Mouse (Mus musculus): ENCODE measurements at regions not wholly inside any gene's neighbourhood (a gene's known extent, or its start where the extent isn't known, plus 50 kb on each side); places are given as distances from the start of the nearest gene placed in this dataset.
A peak's percentile ranks its signal among the peaks of the same experiment; 100 is the strongest.

- no peaks in the 10 kb centered on the region for H3K36me3 ChIP-seq (ENCODE audit: control insufficient read depth, insufficient read depth, low read length)
- H3K9ac ChIP-seq (ENCODE audit: low read length), result no peak overlapping the region
- H3K4me3 ChIP-seq (ENCODE audit: low read depth, low read length), result no peak overlapping the region
- DNase-seq (ENCODE audit: low spot score), result no peak
- ATAC-seq (ENCODE audit: insufficient read depth, low FRiP score, low TSS enrichment), result no peak
- WGBS, result 90% methylated on average over 4 of the region's 4 CpGs
- no peaks in the 10 kb centered on the region for H3K9me3 ChIP-seq (ENCODE audit: control insufficient read depth, low read length)
- H3K27me3 ChIP-seq (ENCODE audit: control insufficient read depth, insufficient read depth, low read length), result no peaks in the 10 kb centered on the region
- H3K4me1 ChIP-seq (ENCODE audit: control insufficient read depth, insufficient read depth, low read length), result 0 out of 2 replicates have a peak, but pooled peaks cover 3% of the 10 kb centered on the region
- H3K4me2 ChIP-seq (ENCODE audit: low read depth), result no peak overlapping the region
- no peak overlapping the region for H3K27ac ChIP-seq (ENCODE audit: low read depth, low read length)
Observed at GRCm38 (mm10) chr8:109073715-109074114, 420.1 kb upstream of the Pmfbp1 start.

GRCm38 (mm10) chr8:109075006-109075405 is 418.8 kb upstream of the Pmfbp1 start:
- DNase-seq (ENCODE audit: low spot score), result peak; percentile 63
- H3K4me3 ChIP-seq (ENCODE audit: low read depth, low read length), result peak overlapping the region; percentile 18; the same call in 1 of the 2 replicates
- no peaks in the 10 kb centered on the region for H3K9me3 ChIP-seq (ENCODE audit: control insufficient read depth, low read length)
- H3K27ac ChIP-seq (ENCODE audit: low read depth, low read length), result no peak overlapping the region
- H3K36me3 ChIP-seq (ENCODE audit: control insufficient read depth, insufficient read depth, low read length), result no peaks in the 10 kb centered on the region
- 0 out of 2 replicates have a peak, but pooled peaks cover 3% of the 10 kb centered on the region for H3K4me1 ChIP-seq (ENCODE audit: control insufficient read depth, insufficient read depth, low read length)
- 0 out of 2 replicates have a peak overlapping the region, but pooled peaks have one; percentile 18 for H3K9ac ChIP-seq (ENCODE audit: low read length)
- H3K4me2 ChIP-seq (ENCODE audit: low read depth), result peak overlapping the region; percentile 43
- 16% methylated on average over 12 of the region's 12 CpGs for WGBS
- H3K27me3 ChIP-seq (ENCODE audit: control insufficient read depth, insufficient read depth, low read length), result no peaks in the 10 kb centered on the region
- no peak for ATAC-seq (ENCODE audit: insufficient read depth, low FRiP score, low TSS enrichment)

GRCm38 (mm10) chr8:109079223-109079622 is 414.6 kb upstream of the Pmfbp1 start:
- Histone ChIP-seq H3K4me3 (ENCODE audit: low read depth, low read length) (no peak overlapping the region), H3K9me3 (ENCODE audit: control insufficient read depth, low read length) (no peaks in the 10 kb centered on the region), H3K9ac (ENCODE audit: low read length) (no peak overlapping the region), H3K36me3 (ENCODE audit: control insufficient read depth, insufficient read depth, low read length) (no peaks in the 10 kb centered on the region), H3K27ac (ENCODE audit: low read depth, low read length) (no peak overlapping the region), H3K27me3 (ENCODE audit: control insufficient read depth, insufficient read depth, low read length) (no peaks in the 10 kb centered on the region), H3K4me2 (ENCODE audit: low read depth) (no peak overlapping the region), H3K4me1 (ENCODE audit: control insufficient read depth, insufficient read depth, low read length) (0 out of 2 replicates have a peak, but pooled peaks cover 3% of the 10 kb centered on the region)
- ATAC-seq (ENCODE audit: insufficient read depth, low FRiP score, low TSS enrichment) (no peak), DNase-seq (ENCODE audit: low spot score) (no peak)
- WGBS, result 55% methylated on average over 6 of the region's 6 CpGs

GRCm38 (mm10) chr8:109081295-109081694 is 412.5 kb upstream of the Pmfbp1 start:
- no peaks in the 10 kb centered on the region for H3K27me3 ChIP-seq (ENCODE audit: control insufficient read depth, insufficient read depth, low read length)
- DNase-seq (ENCODE audit: low spot score) (no peak), ATAC-seq (ENCODE audit: insufficient read depth, low FRiP score, low TSS enrichment) (no peak)
- 91% methylated on average over 5 of the region's 5 CpGs for WGBS
- H3K9me3 ChIP-seq (ENCODE audit: control insufficient read depth, low read length), result no peaks in the 10 kb centered on the region
- no peak overlapping the region for H3K4me3 ChIP-seq (ENCODE audit: low read depth, low read length)
- no peak overlapping the region for H3K9ac ChIP-seq (ENCODE audit: low read length)
- H3K4me2 ChIP-seq (ENCODE audit: low read depth), result no peak overlapping the region
- no peaks in the 10 kb centered on the region for H3K4me1 ChIP-seq (ENCODE audit: control insufficient read depth, insufficient read depth, low read length)
- no peaks in the 10 kb centered on the region for H3K36me3 ChIP-seq (ENCODE audit: control insufficient read depth, insufficient read depth, low read length)
- H3K27ac ChIP-seq (ENCODE audit: low read depth, low read length), result no peak overlapping the region

GRCm38 (mm10) chr8:109085134-109085533 is 408.7 kb upstream of the Pmfbp1 start:
- no peaks in the 10 kb centered on the region for H3K4me1 ChIP-seq (ENCODE audit: control insufficient read depth, insufficient read depth, low read length)
- H3K4me2 ChIP-seq (ENCODE audit: low read depth), result no peak overlapping the region
- H3K27me3 ChIP-seq (ENCODE audit: control insufficient read depth, insufficient read depth, low read length), result no peaks in the 10 kb centered on the region
- H3K9me3 ChIP-seq (ENCODE audit: control insufficient read depth, low read length), result no peaks in the 10 kb centered on the region
- H3K27ac ChIP-seq (ENCODE audit: low read depth, low read length), result no peak overlapping the region
- no peaks in the 10 kb centered on the region for H3K36me3 ChIP-seq (ENCODE audit: control insufficient read depth, insufficient read depth, low read length)
- WGBS, result 94% methylated on average over 7 of the region's 7 CpGs
- no peak overlapping the region for H3K4me3 ChIP-seq (ENCODE audit: low read depth, low read length)
- H3K9ac ChIP-seq (ENCODE audit: low read length), result no peak overlapping the region
- no peak for DNase-seq (ENCODE audit: low spot score)
- ATAC-seq (ENCODE audit: insufficient read depth, low FRiP score, low TSS enrichment), result no peak

GRCm38 (mm10) chr8:109087781-109088180 is 406.0 kb upstream of the Pmfbp1 start:
- Histone ChIP-seq H3K9ac (ENCODE audit: low read length) (no peak overlapping the region), H3K4me1 (ENCODE audit: control insufficient read depth, insufficient read depth, low read length) (no peaks in the 10 kb centered on the region), H3K4me3 (ENCODE audit: low read depth, low read length) (no peak overlapping the region), H3K27me3 (ENCODE audit: control insufficient read depth, insufficient read depth, low read length) (no peaks in the 10 kb centered on the region), H3K27ac (ENCODE audit: low read depth, low read length) (no peak overlapping the region), H3K36me3 (ENCODE audit: control insufficient read depth, insufficient read depth, low read length) (no peaks in the 10 kb centered on the region), H3K9me3 (ENCODE audit: control insufficient read depth, low read length) (no peaks in the 10 kb centered on the region), H3K4me2 (ENCODE audit: low read depth) (no peak overlapping the region)
- 48% methylated on average over 1 of the region's 1 CpGs for WGBS
- DNase-seq (ENCODE audit: low spot score) (no peak), ATAC-seq (ENCODE audit: insufficient read depth, low FRiP score, low TSS enrichment) (no peak)

GRCm38 (mm10) chr8:109099671-109100070 is 394.2 kb upstream of the Pmfbp1 start:
- Histone ChIP-seq H3K4me1 (ENCODE audit: control insufficient read depth, insufficient read depth, low read length) (no peaks in the 10 kb centered on the region), H3K4me3 (ENCODE audit: low read depth, low read length) (no peak overlapping the region), H3K4me2 (ENCODE audit: low read depth) (no peak overlapping the region), H3K27ac (ENCODE audit: low read depth, low read length) (no peak overlapping the region), H3K27me3 (ENCODE audit: control insufficient read depth, insufficient read depth, low read length) (no peaks in the 10 kb centered on the region), H3K9me3 (ENCODE audit: control insufficient read depth, low read length) (no peaks in the 10 kb centered on the region), H3K36me3 (ENCODE audit: control insufficient read depth, insufficient read depth, low read length) (no peaks in the 10 kb centered on the region), H3K9ac (ENCODE audit: low read length) (no peak overlapping the region)
- WGBS, result 91% methylated on average over 15 of the region's 15 CpGs
- ATAC-seq (ENCODE audit: insufficient read depth, low FRiP score, low TSS enrichment) (no peak), DNase-seq (ENCODE audit: low spot score) (no peak)

- no peaks in the 10 kb centered on the region for H3K36me3 ChIP-seq (ENCODE audit: control insufficient read depth, insufficient read depth, low read length)
- no peaks in the 10 kb centered on the region for H3K9me3 ChIP-seq (ENCODE audit: control insufficient read depth, low read length)
- ATAC-seq (ENCODE audit: insufficient read depth, low FRiP score, low TSS enrichment) (no peak), DNase-seq (ENCODE audit: low spot score) (no peak)
- 89% methylated on average over 5 of the region's 5 CpGs for WGBS
- H3K27me3 ChIP-seq (ENCODE audit: control insufficient read depth, insufficient read depth, low read length), result no peaks in the 10 kb centered on the region
- peaks cover 3% of the 10 kb centered on the region; the same call in 1 of the 2 replicates for H3K4me1 ChIP-seq (ENCODE audit: control insufficient read depth, insufficient read depth, low read length)
- H3K9ac ChIP-seq (ENCODE audit: low read length), result no peak overlapping the region
- no peak overlapping the region for H3K4me2 ChIP-seq (ENCODE audit: low read depth)
- H3K27ac ChIP-seq (ENCODE audit: low read depth, low read length), result no peak overlapping the region
- H3K4me3 ChIP-seq (ENCODE audit: low read depth, low read length), result no peak overlapping the region
Observed at GRCm38 (mm10) chr8:109101416-109101815, 392.4 kb upstream of the Pmfbp1 start.

- Histone ChIP-seq H3K27ac (ENCODE audit: low read depth, low read length) (no peak overlapping the region), H3K36me3 (ENCODE audit: control insufficient read depth, insufficient read depth, low read length) (no peaks in the 10 kb centered on the region), H3K4me2 (ENCODE audit: low read depth) (no peak overlapping the region), H3K27me3 (ENCODE audit: control insufficient read depth, insufficient read depth, low read length) (no peaks in the 10 kb centered on the region), H3K9me3 (ENCODE audit: control insufficient read depth, low read length) (no peaks in the 10 kb centered on the region), H3K4me1 (ENCODE audit: control insufficient read depth, insufficient read depth, low read length) (peaks cover 8% of the 10 kb centered on the region; the same call in 1 of the 2 replicates), H3K4me3 (ENCODE audit: low read depth, low read length) (no peak overlapping the region), H3K9ac (ENCODE audit: low read length) (no peak overlapping the region)
- ATAC-seq (ENCODE audit: insufficient read depth, low FRiP score, low TSS enrichment), result no peak
- no peak for DNase-seq (ENCODE audit: low spot score)
- 66% methylated on average over 6 of the region's 6 CpGs for WGBS
Observed at GRCm38 (mm10) chr8:109104798-109105326, 389.0 kb upstream of the Pmfbp1 start.
